Mouse (Mus musculus) midbrain, embryonic 15.5 days (tissue): ENCODE data around the gene Tcf7. TPM values are rescaled to one million over a fixed set of nuclear protein-coding genes. Genes with fewer than 3 reads are reported as not detected.

Experiments used
- ATAC-seq: fragments of 200-750 bp; cut with Nextera tagmentation; replicated peaks from 2 replicates; pipeline ENCODE4 v1.8.0; 2017; ENCODE audit warnings: moderate TSS enrichment
- H3K27ac ChIP-seq: fragments of 300-500 bp; sonication (generic); 2 replicates; pipeline ENCODE4 v1.5.1; 2015; ENCODE audit warnings: mild to moderate bottlenecking, inconsistent platforms
- H3K27me3 ChIP-seq: fragments of 300-500 bp; sonication (generic); replicated peaks from 2 replicates; pipeline ENCODE4 v1.6.1; 2015; ENCODE audit warnings: inconsistent platforms
- H3K36me3 ChIP-seq: fragments of 300-500 bp; sonication (generic); replicated peaks from 2 replicates; pipeline ENCODE4 v1.6.1; 2015; ENCODE audit warnings: inconsistent platforms
- H3K4me1 ChIP-seq: fragments of 300-500 bp; sonication (generic); 2 replicates; pipeline ENCODE4 v1.6.1; 2015; ENCODE audit warnings: inconsistent platforms
- H3K4me2 ChIP-seq: fragments of 300-500 bp; sonication (generic); 2 replicates; pipeline ENCODE4 v1.6.1; 2015; ENCODE audit warnings: inconsistent platforms, mild to moderate bottlenecking, moderate library complexity
- H3K4me3 ChIP-seq: fragments of 300-500 bp; sonication (generic); 2 replicates; pipeline ENCODE4 v1.5.1; 2015; ENCODE audit warnings: mild to moderate bottlenecking, inconsistent platforms
- H3K9ac ChIP-seq: fragments of 300-500 bp; sonication (generic); 2 replicates; pipeline ENCODE4 v1.6.1; 2015; ENCODE audit warnings: mild to moderate bottlenecking, inconsistent platforms
- H3K9me3 ChIP-seq: fragments of 300-500 bp; sonication (generic); 2 replicates; pipeline ENCODE4 v1.6.1; 2016; ENCODE audit warnings: inconsistent platforms
- WGBS: fragments of 180-500 bp; shearing (Covaris S2); methylation state at CpG from one replicate; pipeline ENCODE4 v1.1.7; 2015; ENCODE audit warnings: mixed read lengths; 5-methylcytosine and 5-hydroxymethylcytosine counted together
- polyA plus RNA-seq: library from polyadenylated mRNA; unstranded; fragments of >200 nt; fragmentation: Nextera tagmentation; extraction: Ambion mirVana; gene quantifications from 2 replicates; pipeline ENCODE4 v1.2.1, GENCODE M21; 2015

Tcf7 gene
- 5.1 and 5.5 TPM in 2 replicates for polyA plus RNA-seq

GRCm38 (mm10) chr11:52282774-52283595 is at the start of gene Tcf7:
Tcf7 (minus strand) TSS chr11:52283014.
- under 1% methylated on average over 90 of the region's 97 CpGs for WGBS
- H3K27me3 ChIP-seq: peaks cover 47% of the 10 kb centered on the region
- peak; percentile 58 for ATAC-seq
- peak within 1 kb of the TSS; percentile 96 for H3K4me2 ChIP-seq
- no peaks in the 10 kb centered on the region for H3K36me3 ChIP-seq
- peaks cover 25% of the 10 kb centered on the region for H3K4me1 ChIP-seq
- no peaks in the 10 kb centered on the region for H3K9me3 ChIP-seq
- H3K4me3 ChIP-seq: peak within 1 kb of the TSS; percentile 55
- peak within 1 kb of the TSS; percentile 51 for H3K9ac ChIP-seq
- H3K27ac ChIP-seq: no peak within 1 kb of the TSS

GRCm38 (mm10) chr11:52327313-52327712 is 44.5 kb upstream of the Tcf7 start:
- no peak for ATAC-seq
- H3K4me3 ChIP-seq: no peak overlapping the region
- H3K27me3 ChIP-seq: no peaks in the 10 kb centered on the region
- no peaks in the 10 kb centered on the region for H3K9me3 ChIP-seq
- 70% methylated on average over 3 of the region's 3 CpGs for WGBS
- H3K27ac ChIP-seq: no peak overlapping the region
- no peak overlapping the region for H3K4me2 ChIP-seq
- no peaks in the 10 kb centered on the region for H3K4me1 ChIP-seq
- no peak overlapping the region for H3K9ac ChIP-seq
- no peaks in the 10 kb centered on the region for H3K36me3 ChIP-seq

GRCm38 (mm10) chr11:52324442-52325367 is 41.9 kb upstream of the Tcf7 start:
- H3K9ac ChIP-seq: no peak overlapping the region
- H3K27ac ChIP-seq: no peak overlapping the region
- no peaks in the 10 kb centered on the region for H3K4me1 ChIP-seq
- H3K4me3 ChIP-seq: no peak overlapping the region
- WGBS: 60% methylated on average over 23 of the region's 23 CpGs
- no peaks in the 10 kb centered on the region for H3K27me3 ChIP-seq
- H3K4me2 ChIP-seq: no peak overlapping the region
- ATAC-seq: no peak
- no peaks in the 10 kb centered on the region for H3K9me3 ChIP-seq
- H3K36me3 ChIP-seq: no peaks in the 10 kb centered on the region

DNA sequence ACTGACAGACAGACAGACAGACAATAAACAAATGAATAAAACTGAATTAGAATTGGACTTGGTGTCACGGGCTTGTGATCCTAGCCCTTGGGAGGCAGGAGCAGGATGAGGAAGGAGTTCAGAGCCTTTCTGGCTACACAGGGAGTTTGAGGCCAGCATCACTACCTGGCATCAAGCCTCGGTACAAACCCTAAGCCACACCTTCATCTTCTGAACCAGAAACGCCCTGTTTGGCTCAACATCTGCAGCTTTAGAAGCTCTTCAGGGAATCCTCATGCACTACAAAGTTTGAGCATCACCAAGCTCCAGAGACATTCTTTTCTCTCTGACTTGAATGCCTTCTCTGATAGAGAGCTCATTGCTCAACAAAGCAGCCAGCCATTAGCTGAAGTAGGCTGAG is 38.7 kb upstream of the Tcf7 start:
- H3K27ac ChIP-seq: no peak overlapping the region
- H3K36me3 ChIP-seq: no peaks in the 10 kb centered on the region
- H3K4me3 ChIP-seq: no peak overlapping the region
- H3K9me3 ChIP-seq: no peaks in the 10 kb centered on the region
- H3K4me2 ChIP-seq: no peak overlapping the region
- H3K9ac ChIP-seq: no peak overlapping the region
- WGBS: 69% methylated on average over 3 of the region's 3 CpGs
- no peaks in the 10 kb centered on the region for H3K27me3 ChIP-seq
- no peak for ATAC-seq
- H3K4me1 ChIP-seq: no peaks in the 10 kb centered on the region

DNA sequence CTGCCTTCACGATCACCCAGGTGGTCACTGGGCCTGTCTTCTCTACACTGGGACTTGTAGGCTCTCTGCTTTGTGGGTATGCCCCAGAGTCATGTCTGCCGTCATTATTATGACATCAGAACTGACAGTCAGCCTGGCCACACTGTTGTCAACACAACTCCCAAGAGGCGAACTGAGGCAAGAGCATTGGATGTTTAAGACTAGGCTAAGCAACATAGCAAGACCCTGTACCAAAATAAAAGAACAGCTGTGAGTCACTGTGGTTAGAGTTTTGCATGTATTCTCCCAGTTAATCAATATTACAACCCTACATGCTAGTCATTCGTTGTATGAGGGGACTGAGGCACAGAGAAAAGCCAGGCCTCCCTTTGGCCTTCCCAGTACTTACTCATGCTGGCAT is 37.7 kb upstream of the Tcf7 start:
- H3K27me3 ChIP-seq: no peaks in the 10 kb centered on the region
- 87% methylated on average over 4 of the region's 4 CpGs for WGBS
- H3K4me2 ChIP-seq: no peak overlapping the region
- H3K9ac ChIP-seq: no peak overlapping the region
- no peak overlapping the region for H3K4me3 ChIP-seq
- H3K4me1 ChIP-seq: no peaks in the 10 kb centered on the region
- no peaks in the 10 kb centered on the region for H3K9me3 ChIP-seq
- H3K27ac ChIP-seq: no peak overlapping the region
- ATAC-seq: no peak
- H3K36me3 ChIP-seq: no peaks in the 10 kb centered on the region

GRCm38 (mm10) chr11:52319664-52320063 is 36.9 kb upstream of the Tcf7 start:
- no peak for ATAC-seq
- Histone ChIP-seq H3K4me1 (no peaks in the 10 kb centered on the region), H3K27ac (no peak overlapping the region), H3K4me2 (no peak overlapping the region), H3K36me3 (no peaks in the 10 kb centered on the region), H3K9me3 (no peaks in the 10 kb centered on the region), H3K4me3 (no peak overlapping the region), H3K27me3 (no peaks in the 10 kb centered on the region), H3K9ac (no peak overlapping the region)
- 80% methylated on average over 4 of the region's 4 CpGs for WGBS

DNA sequence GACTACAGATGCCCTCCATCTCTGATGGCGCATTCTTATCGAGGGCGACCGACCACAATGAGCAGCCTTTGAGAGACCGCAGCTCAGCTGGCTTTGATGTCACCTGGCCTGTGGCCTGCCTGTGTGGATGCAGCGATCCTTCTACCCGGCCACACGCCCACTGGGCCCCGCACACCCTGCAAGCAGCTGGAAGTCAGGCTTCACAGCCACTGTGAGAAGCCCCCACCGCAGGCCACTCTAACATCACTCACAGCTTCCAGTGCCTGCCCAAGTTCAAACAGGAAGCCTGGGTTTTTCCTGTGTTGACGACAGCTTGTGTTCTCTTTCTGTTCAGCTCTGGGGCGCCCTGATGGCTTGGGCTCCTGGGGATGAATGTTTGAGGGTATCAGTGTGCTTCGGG is 35.6 kb upstream of the Tcf7 start:
- Histone ChIP-seq H3K27me3 (no peaks in the 10 kb centered on the region), H3K36me3 (no peaks in the 10 kb centered on the region), H3K4me2 (no peak overlapping the region), H3K9me3 (no peaks in the 10 kb centered on the region), H3K27ac (no peak overlapping the region), H3K9ac (no peak overlapping the region), H3K4me3 (no peak overlapping the region), H3K4me1 (0 out of 2 replicates have a peak, but pooled peaks cover 4% of the 10 kb centered on the region)
- ATAC-seq: no peak
- WGBS: 72% methylated on average over 13 of the region's 13 CpGs

DNA sequence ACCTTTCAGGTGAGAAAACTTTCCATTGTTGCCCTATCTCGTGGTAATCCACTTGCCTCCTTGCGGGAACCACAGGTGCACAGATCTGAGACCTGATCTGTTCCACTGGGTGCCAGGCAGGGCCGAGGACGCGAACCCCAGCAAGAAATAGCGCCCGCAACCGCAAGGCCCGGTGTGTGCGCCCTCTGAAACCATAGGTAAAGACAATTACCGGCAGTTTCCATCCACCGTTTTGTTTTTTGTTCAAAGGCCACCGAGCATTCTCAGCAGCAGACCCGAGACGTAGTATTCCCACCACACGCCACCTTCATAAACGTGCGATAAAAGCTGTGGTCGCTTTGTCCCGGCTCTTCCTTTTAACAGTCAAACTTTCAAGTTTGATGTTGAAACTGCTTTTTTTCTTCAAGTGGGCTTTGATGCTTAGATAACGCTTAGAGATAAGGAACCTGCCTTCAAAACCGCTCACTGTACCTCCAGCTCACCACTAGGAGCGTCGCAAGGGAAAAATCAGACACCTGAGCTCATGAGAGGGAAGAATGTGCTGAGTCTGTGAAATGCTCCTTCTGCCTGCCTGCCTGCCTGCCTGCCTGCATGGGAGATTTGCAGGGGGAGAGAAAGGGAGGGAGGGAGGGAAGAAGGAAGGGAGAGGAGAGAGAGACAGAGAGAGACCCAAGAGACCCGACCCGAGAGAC is 31.4 kb upstream of the Tcf7 start:
- Histone ChIP-seq H3K4me2 (peak overlapping the region; percentile 25; the same call in 1 of the 2 replicates), H3K27me3 (no peaks in the 10 kb centered on the region), H3K27ac (no peak overlapping the region), H3K9ac (no peak overlapping the region), H3K4me1 (0 out of 2 replicates have a peak, but pooled peaks cover 4% of the 10 kb centered on the region), H3K4me3 (no peak overlapping the region), H3K9me3 (no peaks in the 10 kb centered on the region), H3K36me3 (no peaks in the 10 kb centered on the region)
- ATAC-seq: 0 out of 2 replicates have a peak, but pooled peaks have one; percentile 73
- WGBS: 17% methylated on average over 26 of the region's 26 CpGs

DNA sequence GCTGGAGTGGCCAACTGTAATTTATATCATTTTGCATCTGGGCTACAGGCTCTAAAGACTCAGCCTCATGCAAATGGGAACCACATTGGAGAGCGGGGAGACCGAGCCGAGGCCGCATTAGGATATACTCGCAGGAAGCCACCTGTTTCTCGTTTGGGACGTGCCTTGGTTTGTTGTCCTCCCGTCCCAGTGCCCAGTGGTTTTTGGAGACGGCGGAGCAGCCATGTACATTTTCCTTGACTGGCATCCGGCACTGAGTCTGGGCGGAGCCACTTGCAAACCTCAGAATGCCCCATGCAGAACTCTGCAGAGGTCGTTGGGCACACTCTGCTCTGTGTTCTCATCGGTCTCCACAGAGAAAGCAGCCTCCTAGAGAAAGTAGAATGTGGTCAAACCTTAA is 27.9 kb upstream of the Tcf7 start:
- H3K27ac ChIP-seq: no peak overlapping the region
- H3K9ac ChIP-seq: no peak overlapping the region
- no peak for ATAC-seq
- no peak overlapping the region for H3K4me2 ChIP-seq
- no peaks in the 10 kb centered on the region for H3K9me3 ChIP-seq
- H3K27me3 ChIP-seq: no peaks in the 10 kb centered on the region
- no peaks in the 10 kb centered on the region for H3K36me3 ChIP-seq
- 82% methylated on average over 14 of the region's 14 CpGs for WGBS
- H3K4me1 ChIP-seq: 0 out of 2 replicates have a peak, but pooled peaks cover 4% of the 10 kb centered on the region
- no peak overlapping the region for H3K4me3 ChIP-seq

- no peak overlapping the region for H3K9ac ChIP-seq
- no peak for ATAC-seq
- H3K4me1 ChIP-seq: 0 out of 2 replicates have a peak, but pooled peaks cover 4% of the 10 kb centered on the region
- H3K36me3 ChIP-seq: no peaks in the 10 kb centered on the region
- no peaks in the 10 kb centered on the region for H3K9me3 ChIP-seq
- no peak overlapping the region for H3K4me3 ChIP-seq
- H3K27me3 ChIP-seq: no peaks in the 10 kb centered on the region
- H3K27ac ChIP-seq: no peak overlapping the region
- 69% methylated on average over 3 of the region's 3 CpGs for WGBS
- H3K4me2 ChIP-seq: no peak overlapping the region
Measured at GRCm38 (mm10) chr11:52309487-52309886, 26.7 kb upstream of the Tcf7 start.

- H3K9me3 ChIP-seq: no peaks in the 10 kb centered on the region
- no peak overlapping the region for H3K4me2 ChIP-seq
- no peak overlapping the region for H3K9ac ChIP-seq
- H3K27ac ChIP-seq: no peak overlapping the region
- no peaks in the 10 kb centered on the region for H3K4me1 ChIP-seq
- no peaks in the 10 kb centered on the region for H3K27me3 ChIP-seq
- no peak overlapping the region for H3K4me3 ChIP-seq
- no peak for ATAC-seq
- 86% methylated on average over 7 of the region's 7 CpGs for WGBS
- no peaks in the 10 kb centered on the region for H3K36me3 ChIP-seq
Measured at GRCm38 (mm10) chr11:52306431-52306830, 23.6 kb upstream of the Tcf7 start.

GRCm38 (mm10) chr11:52305266-52305665 is 22.5 kb upstream of the Tcf7 start:
- Histone ChIP-seq H3K9me3 (no peaks in the 10 kb centered on the region), H3K9ac (no peak overlapping the region), H3K4me2 (no peak overlapping the region), H3K36me3 (no peaks in the 10 kb centered on the region), H3K27ac (no peak overlapping the region), H3K4me1 (no peaks in the 10 kb centered on the region), H3K4me3 (no peak overlapping the region), H3K27me3 (no peaks in the 10 kb centered on the region)
- no peak for ATAC-seq
- WGBS: 50% methylated on average over 4 of the region's 4 CpGs
